Mouse (Mus musculus) heart, postnatal 36 days (tissue): Measurements from ENCODE around the gene Gk. TPM values are rescaled to one million over a fixed set of nuclear protein-coding genes. Genes with fewer than 3 reads are reported as not detected.

Experiments
- total RNA-seq, 2 experiments: library from RNA; stranded (reverse); gene quantifications; 2 replicates each; pipeline ENCODE4 v1.2.3; 2021

Gene Gk
- total RNA-seq, 2 experiments from 2014 or later = 23.8 to 29.9 TPM

Other genes with a start within 250 kb of the Gk start
- gene Tab3, start 202.8 kb downstream of the Gk start, total RNA-seq = 10 to 100 TPM in 1 of 2 experiments, 1 to 10 TPM in 1; 8.0 to 11.2 TPM
- gene 5430427O19Rik, start 93.5 kb upstream of the Gk start, total RNA-seq = under 1 TPM; 0.22 TPM